Mouse (Mus musculus): Measurements from ENCODE around the gene Ice2. TPM values are rescaled to one million over a fixed set of nuclear protein-coding genes. Genes with fewer than 3 reads are reported as not detected.

Gene Ice2
- polyA plus RNA-seq, 1 experiment from 2014 or later: 6.7 TPM

DNA sequence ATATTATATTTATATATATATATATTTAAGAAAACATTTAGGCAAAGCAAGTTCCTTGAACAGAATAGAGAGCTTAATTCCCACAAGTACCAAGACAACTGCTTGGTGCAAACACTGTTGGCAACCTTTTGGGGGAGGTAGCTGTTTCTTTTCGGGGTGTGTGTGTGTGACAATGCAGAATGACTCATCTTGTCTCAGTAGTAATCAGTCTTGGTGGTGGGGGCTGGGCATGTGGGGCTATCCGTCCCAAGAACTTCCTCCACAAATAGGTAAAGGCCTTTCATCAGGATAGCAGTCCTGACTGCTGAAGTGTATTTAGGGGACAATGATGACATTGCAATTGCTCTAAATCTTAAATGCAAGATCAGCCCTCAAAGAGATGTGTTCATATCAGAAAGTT is 65.3 kb downstream of the Ice2 start:
- H3K4me1 ChIP-seq (replicated peaks): peaks cover 37% of the 10 kb centered on the region
- WGBS (ENCODE audit: insufficient replicate concordance): 33% methylated on average over 2 of the region's 2 CpGs
- no peaks in the 10 kb centered on the region for H3K9me3 ChIP-seq (replicated peaks)

DNA sequence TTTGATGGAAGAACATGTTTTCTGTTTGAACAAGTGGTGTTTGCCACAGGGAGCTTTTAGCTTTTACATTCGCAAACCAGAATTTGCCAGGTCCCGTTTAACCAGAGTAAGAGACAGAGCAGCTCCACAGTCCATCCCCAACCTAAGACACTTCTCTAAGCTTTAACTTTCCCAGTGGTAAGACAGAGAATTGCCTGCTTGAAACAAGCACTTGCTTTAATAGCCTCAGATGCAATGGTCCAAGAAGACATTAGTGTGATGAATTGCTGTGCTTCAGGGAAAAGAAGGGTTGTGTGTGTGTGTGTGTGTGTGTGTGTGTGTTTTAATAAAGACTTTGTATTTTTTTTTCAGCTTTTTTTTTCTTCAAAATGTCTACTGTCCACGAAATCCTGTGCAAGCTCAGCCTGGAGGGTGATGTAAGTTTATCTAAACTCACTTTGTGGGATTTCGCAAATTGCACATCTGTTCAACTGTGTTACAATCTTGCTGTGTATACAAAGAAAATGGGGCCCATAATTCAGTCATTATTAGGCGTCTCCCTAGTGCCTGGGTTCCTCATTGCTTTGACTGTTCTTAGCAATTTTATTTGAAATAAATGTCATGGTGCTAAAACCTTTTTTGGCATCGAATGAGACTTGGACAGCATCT is 66.5 kb downstream of the Ice2 start:
- no peak for ATAC-seq (ENCODE audit: low read depth)
- Histone ChIP-seq H3K4me3 (replicated peaks) (no peak overlapping the region), H3K9ac (no peak overlapping the region), H3K4me2 (no peak overlapping the region), H3K27ac (no peak overlapping the region), H3K36me3 (peaks cover 9% of the 10 kb centered on the region; the same call in 1 of the 2 replicates), H3K9me3 (replicated peaks) (no peaks in the 10 kb centered on the region), H3K4me1 (replicated peaks) (peaks cover 33% of the 10 kb centered on the region), H3K27me3 (no peaks in the 10 kb centered on the region)
- 59% methylated on average over 6 of the region's 6 CpGs for WGBS (ENCODE audit: insufficient replicate concordance)
- DNase-seq: no peak

More for the DNA sequence above, 65.3 kb downstream of the Ice2 start:
- Histone ChIP-seq H3K4me2 (no peak overlapping the region), H3K4me3 (replicated peaks) (no peak overlapping the region), H3K36me3 (peaks cover 8% of the 10 kb centered on the region; the same call in 1 of the 2 replicates), H3K27me3 (no peaks in the 10 kb centered on the region), H3K9ac (no peak overlapping the region), H3K27ac (no peak overlapping the region)
- DNase-seq (no peak), ATAC-seq (ENCODE audit: low read depth) (no peak)

DNA sequence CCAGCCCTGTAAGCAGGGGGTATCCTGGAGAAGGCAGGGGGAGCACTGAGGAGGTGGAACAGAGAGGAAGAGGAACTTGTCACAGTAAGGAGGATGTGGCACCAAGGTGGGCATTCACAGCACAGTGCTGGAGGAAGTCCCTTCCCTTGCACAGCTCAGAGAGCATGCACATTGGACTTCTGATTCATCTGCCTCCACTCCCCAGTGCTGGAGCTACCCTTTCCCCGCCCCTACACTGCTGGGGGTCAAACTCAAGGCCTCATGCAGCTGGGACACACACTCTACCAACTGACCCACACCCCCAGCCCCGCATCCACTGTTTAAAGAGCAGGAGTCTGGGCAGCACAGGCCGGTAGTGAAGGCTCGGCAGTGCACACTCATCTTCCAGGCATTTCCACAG is 68.4 kb downstream of the Ice2 start:
- H3K27ac ChIP-seq: no peak overlapping the region
- DNase-seq: no peak

DNA sequence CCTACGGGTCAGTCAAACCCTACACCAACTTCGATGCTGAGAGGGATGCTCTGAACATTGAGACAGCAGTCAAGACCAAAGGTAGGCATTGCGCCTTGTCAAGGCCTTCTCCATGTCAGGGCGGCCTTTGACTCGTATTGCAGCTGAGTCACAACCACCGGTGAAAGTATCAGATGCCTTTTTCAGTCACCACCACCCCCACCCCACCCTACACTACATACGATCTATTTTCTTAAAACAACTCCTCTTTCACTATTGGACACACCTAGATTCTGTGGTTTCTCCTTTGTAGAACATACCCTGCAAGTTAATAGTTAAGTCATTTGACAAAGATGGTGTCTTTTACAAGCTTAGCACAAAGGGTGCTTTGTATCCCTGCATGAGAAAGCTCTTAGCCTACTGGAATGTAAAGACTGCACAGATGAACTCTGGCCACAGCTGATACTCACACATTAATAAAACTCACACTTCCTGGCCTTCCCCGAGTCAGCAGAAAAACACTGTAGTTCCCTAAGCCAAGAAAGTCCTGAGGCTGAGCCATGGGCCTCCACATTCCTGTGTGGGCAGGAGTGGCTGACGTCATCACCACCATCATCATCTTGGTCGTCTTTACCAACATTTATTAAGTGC is 69.7 kb downstream of the Ice2 start:
- peaks cover 30% of the 10 kb centered on the region for H3K4me1 ChIP-seq (replicated peaks)
- ATAC-seq (ENCODE audit: low read depth): no peak

More for the DNA sequence above, 68.4 kb downstream of the Ice2 start:
- no peaks in the 10 kb centered on the region for H3K27me3 ChIP-seq
- no peaks in the 10 kb centered on the region for H3K9me3 ChIP-seq (replicated peaks)
- no peak overlapping the region for H3K9ac ChIP-seq
- H3K4me2 ChIP-seq: no peak overlapping the region
- peak; percentile 63 for ATAC-seq (ENCODE audit: low read depth)
- WGBS (ENCODE audit: insufficient replicate concordance): 46% methylated on average over 4 of the region's 4 CpGs
- H3K36me3 ChIP-seq: peaks cover 9% of the 10 kb centered on the region; the same call in 1 of the 2 replicates
- no peak overlapping the region for H3K4me3 ChIP-seq (replicated peaks)
- peaks cover 30% of the 10 kb centered on the region for H3K4me1 ChIP-seq (replicated peaks)

DNA sequence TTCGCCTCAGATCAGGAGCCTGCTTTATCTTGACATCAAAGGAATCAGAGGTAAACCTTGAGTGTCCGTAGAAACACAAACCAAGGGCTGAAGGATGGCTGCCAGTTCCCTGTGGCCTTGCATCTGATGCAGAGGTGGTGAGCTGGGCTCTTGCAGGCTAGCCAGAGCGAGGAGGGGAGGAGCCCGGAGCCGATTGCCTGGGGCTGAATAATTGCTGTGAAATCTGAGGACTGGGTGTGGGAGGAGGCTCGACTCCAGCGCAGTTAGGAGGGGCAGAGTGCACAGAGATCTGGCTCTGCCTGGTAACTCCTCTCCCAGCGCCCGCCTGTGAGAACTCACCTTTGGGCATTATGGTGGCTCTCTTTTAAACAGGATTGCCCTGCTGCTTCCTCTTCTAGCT is 71.3 kb downstream of the Ice2 start:
- 46% methylated on average over 9 of the region's 9 CpGs for WGBS (ENCODE audit: insufficient replicate concordance)
- Histone ChIP-seq H3K9me3 (replicated peaks) (no peaks in the 10 kb centered on the region), H3K4me3 (replicated peaks) (no peak overlapping the region), H3K4me1 (replicated peaks) (peaks cover 30% of the 10 kb centered on the region), H3K4me2 (no peak overlapping the region), H3K27ac (no peak overlapping the region), H3K27me3 (no peaks in the 10 kb centered on the region), H3K36me3 (peaks cover 9% of the 10 kb centered on the region; the same call in 1 of the 2 replicates), H3K9ac (no peak overlapping the region)
- DNase-seq: no peak
- peak; percentile 49; the same call in 1 of the 2 replicates for ATAC-seq (ENCODE audit: low read depth)

More for the DNA sequence above, 69.7 kb downstream of the Ice2 start:
- no peak for DNase-seq
- H3K4me2 ChIP-seq: no peak overlapping the region
- no peaks in the 10 kb centered on the region for H3K27me3 ChIP-seq
- no peak overlapping the region for H3K27ac ChIP-seq
- no peak overlapping the region for H3K4me3 ChIP-seq (replicated peaks)
- WGBS (ENCODE audit: insufficient replicate concordance): 57% methylated on average over 10 of the region's 10 CpGs
- H3K36me3 ChIP-seq: peaks cover 9% of the 10 kb centered on the region; the same call in 1 of the 2 replicates
- H3K9ac ChIP-seq: no peak overlapping the region
- no peaks in the 10 kb centered on the region for H3K9me3 ChIP-seq (replicated peaks)

DNA sequence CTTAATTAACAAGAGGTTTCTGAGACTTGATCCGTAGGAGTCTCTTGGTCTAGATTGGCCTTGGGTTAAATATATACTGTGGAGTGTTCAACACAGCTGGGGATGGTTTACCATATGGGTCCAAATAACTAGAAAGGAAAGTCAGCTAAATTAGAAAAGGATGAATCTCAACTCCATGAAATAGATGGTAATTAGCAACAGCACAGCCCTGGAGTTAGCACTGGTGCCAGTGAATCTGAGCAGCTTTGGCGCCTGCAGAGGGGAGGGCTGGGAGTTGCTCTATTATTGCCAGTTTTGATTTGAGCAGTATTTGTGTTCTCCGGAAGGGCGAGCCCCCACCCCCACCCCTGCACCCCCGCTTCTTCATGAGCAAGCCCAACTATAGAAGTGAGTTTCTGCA is 72.7 kb downstream of the Ice2 start:
- ATAC-seq (ENCODE audit: low read depth) (no peak), DNase-seq (no peak)
- H3K4me3 ChIP-seq (replicated peaks): no peak overlapping the region
- 60% methylated on average over 5 of the region's 5 CpGs for WGBS (ENCODE audit: insufficient replicate concordance)
- peaks cover 27% of the 10 kb centered on the region for H3K4me1 ChIP-seq (replicated peaks)
- no peaks in the 10 kb centered on the region for H3K9me3 ChIP-seq (replicated peaks)
- no peak overlapping the region for H3K27ac ChIP-seq
- no peaks in the 10 kb centered on the region for H3K27me3 ChIP-seq
- H3K4me2 ChIP-seq: no peak overlapping the region
- no peak overlapping the region for H3K9ac ChIP-seq
- peaks cover 7% of the 10 kb centered on the region; the same call in 1 of the 2 replicates for H3K36me3 ChIP-seq

DNA sequence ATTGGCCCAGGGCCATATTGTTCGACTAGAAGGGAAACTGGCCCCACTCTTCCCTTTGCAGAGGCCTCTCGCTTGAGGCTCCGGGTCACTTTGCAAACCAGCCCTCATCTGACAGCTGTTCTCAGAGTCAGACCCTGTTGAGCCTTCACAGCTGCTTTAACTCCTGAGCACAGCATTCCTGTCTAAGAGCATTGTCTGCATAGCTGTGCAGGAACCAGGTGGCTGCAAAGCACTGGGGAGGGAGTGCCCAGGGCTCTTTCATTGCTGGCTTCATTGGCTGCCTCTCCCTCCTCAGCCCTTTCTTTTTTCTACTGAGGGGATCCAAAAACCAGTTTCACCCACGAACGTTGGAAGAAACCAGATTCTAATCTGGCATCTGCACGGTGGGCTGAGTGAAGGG is 73.2 kb downstream of the Ice2 start:
- Histone ChIP-seq H3K27ac (no peak overlapping the region), H3K9me3 (replicated peaks) (no peaks in the 10 kb centered on the region), H3K27me3 (no peaks in the 10 kb centered on the region), H3K4me1 (replicated peaks) (peaks cover 22% of the 10 kb centered on the region), H3K4me2 (no peak overlapping the region), H3K9ac (no peak overlapping the region), H3K4me3 (replicated peaks) (no peak overlapping the region), H3K36me3 (peaks cover 5% of the 10 kb centered on the region; the same call in 1 of the 2 replicates)
- no peak for DNase-seq
- WGBS (ENCODE audit: insufficient replicate concordance): 30% methylated on average over 6 of the region's 6 CpGs
- ATAC-seq (ENCODE audit: low read depth): no peak

DNA sequence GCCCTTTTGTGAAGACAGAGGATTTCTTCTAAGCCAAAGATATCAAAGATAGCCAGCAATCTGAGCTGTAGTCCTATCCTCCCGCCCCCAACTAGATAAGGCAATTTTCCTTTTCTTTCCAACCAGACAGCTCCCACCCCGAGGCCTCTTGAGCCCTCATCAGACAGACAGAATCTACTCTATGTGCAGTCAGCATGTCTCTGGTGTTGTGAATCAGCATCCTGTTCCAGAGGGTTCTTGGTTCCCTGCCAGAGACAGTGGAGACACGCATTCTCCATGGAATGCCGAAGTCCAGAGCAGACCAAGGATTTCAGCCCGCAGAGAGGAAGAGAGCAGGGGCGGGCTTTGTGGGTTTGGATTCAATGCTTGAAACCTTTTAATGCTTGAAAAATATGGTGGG is 75.0 kb downstream of the Ice2 start:
- Histone ChIP-seq H3K9me3 (replicated peaks) (no peaks in the 10 kb centered on the region), H3K4me1 (replicated peaks) (peaks cover 15% of the 10 kb centered on the region), H3K27me3 (no peaks in the 10 kb centered on the region), H3K9ac (no peak overlapping the region), H3K27ac (no peak overlapping the region), H3K4me2 (no peak overlapping the region), H3K4me3 (replicated peaks) (no peak overlapping the region), H3K36me3 (peaks cover 4% of the 10 kb centered on the region; the same call in 1 of the 2 replicates)
- ATAC-seq (ENCODE audit: low read depth) (no peak; the same call in 1 of the 2 replicates), DNase-seq (no peak)
- 63% methylated on average over 6 of the region's 6 CpGs for WGBS (ENCODE audit: insufficient replicate concordance)

DNA sequence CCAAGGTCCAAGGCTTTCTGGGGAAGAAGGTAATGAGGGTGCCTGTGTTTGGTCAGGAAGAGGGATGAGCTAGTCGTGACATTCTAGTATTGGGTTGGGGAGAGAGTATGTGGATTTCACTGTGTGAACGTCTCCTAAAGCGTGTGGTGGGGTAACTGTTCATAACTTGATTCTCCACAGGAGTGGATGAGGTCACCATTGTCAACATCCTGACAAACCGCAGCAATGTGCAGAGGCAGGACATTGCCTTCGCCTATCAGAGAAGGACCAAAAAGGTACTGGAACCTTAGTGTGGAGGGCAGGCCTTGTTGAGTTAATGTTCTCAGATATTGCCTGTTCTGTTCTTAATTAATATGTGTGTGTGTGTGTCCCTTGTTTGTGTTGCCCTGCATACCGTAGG is 78.2 kb downstream of the Ice2 start:
- no peak overlapping the region for H3K27ac ChIP-seq
- H3K4me1 ChIP-seq (replicated peaks): peaks cover 6% of the 10 kb centered on the region; the same call in 1 of the 2 replicates
- WGBS (ENCODE audit: insufficient replicate concordance): 66% methylated on average over 6 of the region's 6 CpGs
- H3K9me3 ChIP-seq (replicated peaks): no peaks in the 10 kb centered on the region
- ATAC-seq (ENCODE audit: low read depth) (no peak), DNase-seq (no peak)
- H3K27me3 ChIP-seq: no peaks in the 10 kb centered on the region
- H3K4me2 ChIP-seq: no peak overlapping the region
- no peaks in the 10 kb centered on the region; the same call in 1 of the 2 replicates for H3K36me3 ChIP-seq
- H3K4me3 ChIP-seq (replicated peaks): no peak overlapping the region
- no peak overlapping the region for H3K9ac ChIP-seq

DNA sequence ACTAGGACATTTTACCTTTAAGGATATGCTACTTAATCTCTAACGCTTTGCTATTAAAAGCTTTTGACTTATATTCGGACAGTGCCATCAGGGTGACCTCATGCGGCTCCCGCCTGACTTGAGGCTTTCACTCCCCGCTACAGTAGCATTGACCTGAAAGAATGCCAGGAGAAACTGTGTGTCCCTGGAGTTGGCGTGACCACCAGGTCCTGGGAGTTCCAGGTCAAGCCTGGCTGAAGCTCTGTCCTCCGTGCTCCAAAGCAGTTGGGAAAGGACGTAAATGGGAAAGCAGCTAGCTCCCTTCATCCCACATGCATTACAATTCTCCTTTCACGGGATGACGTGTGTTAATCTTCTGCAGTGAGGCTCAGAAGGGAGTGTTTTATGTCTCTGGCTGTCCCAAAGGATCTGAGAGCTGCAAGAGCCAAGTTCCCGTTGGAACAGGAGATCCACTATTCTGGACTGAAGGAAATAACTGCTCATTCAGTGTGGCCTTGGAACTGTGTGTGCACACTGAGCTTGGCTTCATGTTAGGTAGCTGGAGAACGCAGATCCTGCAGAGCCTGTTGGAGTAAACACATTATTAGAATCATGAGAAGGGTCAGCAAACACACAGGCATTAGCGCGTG is 79.6 kb downstream of the Ice2 start:
- DNase-seq: no peak
- Histone ChIP-seq H3K4me2 (no peak overlapping the region), H3K9me3 (replicated peaks) (no peaks in the 10 kb centered on the region), H3K4me1 (replicated peaks) (0 out of 2 replicates have a peak, but pooled peaks cover 4% of the 10 kb centered on the region), H3K27ac (no peak overlapping the region), H3K9ac (no peak overlapping the region), H3K27me3 (no peaks in the 10 kb centered on the region), H3K36me3 (peaks cover 4% of the 10 kb centered on the region; the same call in 1 of the 2 replicates), H3K4me3 (replicated peaks) (no peak overlapping the region)
- WGBS (ENCODE audit: insufficient replicate concordance): 73% methylated on average over 14 of the region's 14 CpGs
- ATAC-seq (ENCODE audit: low read depth): no peak

DNA sequence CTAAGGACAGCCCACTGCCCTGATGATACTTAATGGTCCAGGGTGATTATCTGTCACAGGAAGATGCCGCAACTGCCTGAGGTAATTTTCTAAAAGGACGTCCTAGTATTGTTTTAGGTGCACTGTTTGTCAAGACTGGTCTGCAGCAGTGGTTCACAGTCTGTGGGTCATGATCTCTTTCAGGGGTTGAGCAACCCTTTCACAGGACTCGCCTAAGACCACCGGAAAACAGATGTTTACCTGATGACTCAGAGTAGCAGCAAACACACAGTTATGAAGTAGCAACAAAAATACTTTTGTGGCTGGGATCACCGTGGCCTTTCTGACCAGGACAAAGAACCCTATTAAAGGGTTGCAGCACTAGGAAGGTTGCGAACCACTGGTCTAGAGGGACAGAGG is 80.1 kb downstream of the Ice2 start:
- no peaks in the 10 kb centered on the region for H3K9me3 ChIP-seq (replicated peaks)

More for the DNA sequence above, 80.1 kb downstream of the Ice2 start:
- Histone ChIP-seq H3K27me3 (no peaks in the 10 kb centered on the region), H3K27ac (no peak overlapping the region), H3K9ac (no peak overlapping the region), H3K4me1 (replicated peaks) (0 out of 2 replicates have a peak, but pooled peaks cover 4% of the 10 kb centered on the region), H3K4me2 (no peak overlapping the region), H3K4me3 (replicated peaks) (no peak overlapping the region), H3K36me3 (peaks cover 5% of the 10 kb centered on the region)
- no peak for ATAC-seq (ENCODE audit: low read depth)
- 47% methylated on average over 6 of the region's 6 CpGs for WGBS (ENCODE audit: insufficient replicate concordance)
- no peak for DNase-seq

Data from liver, embryonic 13.5 days (tissue).